Mouse (Mus musculus) left cerebral cortex, adult 2 months (tissue): ENCODE results near the gene Cyp4f37. TPM values are rescaled to one million over a fixed set of nuclear protein-coding genes. Genes with fewer than 3 reads are reported as not detected.
"Not testable (repeated sequence)": the region's sequence is repeated elsewhere in the genome, so short reads cannot be mapped to it uniquely, and the experiment has no call there.

ENCODE experiments used
- DNase-seq, 2 experiments: peaks; one replicate each; pipeline ENCODE4 v3.0.0; 2021 to 2022; ENCODE audit warnings: low spot score in 2 of 2, mixed read lengths in 1 of 2; ENCODE audit errors: extremely low spot score in 1 of 2
- H3K27ac ChIP-seq: fragments of 200-600 bp; 2 replicates; pipeline ENCODE4 v1.8.1; 2022
- H3K4me3 ChIP-seq: fragments of 200-600 bp; 2 replicates; pipeline ENCODE4 v1.8.1; 2022
- CTCF ChIP-seq: fragments of 200-600 bp; IDR thresholded peaks from 2 replicates; pipeline ENCODE4 v1.8.1; 2022; ENCODE audit warnings: antibody characterized with exemption, mild to moderate bottlenecking, moderate library complexity
- intact Hi-C: fragments of 180-260 bp; cut with DNase I; formaldehyde crosslinking; loops from one replicate; pipeline ENCODE4 v1.15.1; 2025
- long read RNA-seq, 2 experiments: library from polyadenylated mRNA; stranded (forward); transcript quantifications; one replicate each; pipeline ENCODE4 v2.0.0; 2021; ENCODE audit warnings: borderline mapping rate in 2 of 2
- total RNA-seq, 2 experiments: library from RNA; stranded (reverse); gene quantifications; 2 replicates each; pipeline ENCODE4 v1.2.3; 2021

Cyp4f37 gene
- not detected for total RNA-seq
- long read RNA-seq, experiment 1: 0 reads
- long read RNA-seq, experiment 2: 0 reads

DNA sequence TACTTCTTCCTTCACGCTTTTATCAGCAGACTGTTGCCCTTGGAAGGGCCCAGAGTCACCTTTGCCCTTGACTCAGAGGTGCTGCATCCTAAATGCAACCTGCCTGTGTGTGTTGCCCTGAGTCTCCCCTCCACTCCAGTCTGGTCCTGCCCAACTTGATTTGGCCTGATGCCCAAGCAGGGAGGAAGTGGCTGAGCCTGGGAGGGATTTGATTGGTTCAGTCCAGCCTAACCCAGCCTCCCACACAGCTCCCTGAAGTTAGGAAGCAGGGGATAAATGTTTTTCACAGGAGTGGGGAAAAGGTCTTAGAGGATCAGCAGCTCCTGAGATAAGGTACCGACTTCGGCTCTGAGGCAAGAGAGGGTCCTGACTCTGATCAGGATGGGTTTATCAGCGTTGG lies at the start of gene Cyp4f37:
Cyp4f37 (plus strand) TSS at position 292 of the 400 bp plus-strand sequence.
- intact Hi-C loops, H3K27ac ChIP-seq, H3K4me3 ChIP-seq, DNase-seq: not testable (repeated sequence)

DNA sequence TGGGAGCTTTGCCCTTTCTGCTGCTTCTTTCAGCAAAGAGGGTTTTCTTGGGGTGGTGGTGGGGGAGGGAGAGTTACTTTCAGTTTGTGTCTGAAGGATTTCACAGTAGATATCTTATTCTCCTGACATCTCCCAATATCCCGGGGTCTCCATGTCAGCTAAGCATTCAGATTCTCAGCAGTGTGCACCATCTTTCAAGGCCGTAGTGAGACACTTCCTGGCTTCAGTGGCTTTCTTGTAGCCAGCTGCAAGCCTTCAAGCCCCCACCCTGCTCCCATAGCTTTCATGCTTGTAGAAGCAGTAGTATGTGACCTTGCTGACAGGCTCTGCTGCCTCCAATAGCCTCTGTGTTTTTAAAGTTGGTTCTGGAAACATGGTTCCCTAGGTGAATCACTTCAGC lies 47.8 kb upstream of the Cyp4f37 start:
- H3K27ac ChIP-seq, DNase-seq, H3K4me3 ChIP-seq, intact Hi-C loops: not testable (repeated sequence)

DNA sequence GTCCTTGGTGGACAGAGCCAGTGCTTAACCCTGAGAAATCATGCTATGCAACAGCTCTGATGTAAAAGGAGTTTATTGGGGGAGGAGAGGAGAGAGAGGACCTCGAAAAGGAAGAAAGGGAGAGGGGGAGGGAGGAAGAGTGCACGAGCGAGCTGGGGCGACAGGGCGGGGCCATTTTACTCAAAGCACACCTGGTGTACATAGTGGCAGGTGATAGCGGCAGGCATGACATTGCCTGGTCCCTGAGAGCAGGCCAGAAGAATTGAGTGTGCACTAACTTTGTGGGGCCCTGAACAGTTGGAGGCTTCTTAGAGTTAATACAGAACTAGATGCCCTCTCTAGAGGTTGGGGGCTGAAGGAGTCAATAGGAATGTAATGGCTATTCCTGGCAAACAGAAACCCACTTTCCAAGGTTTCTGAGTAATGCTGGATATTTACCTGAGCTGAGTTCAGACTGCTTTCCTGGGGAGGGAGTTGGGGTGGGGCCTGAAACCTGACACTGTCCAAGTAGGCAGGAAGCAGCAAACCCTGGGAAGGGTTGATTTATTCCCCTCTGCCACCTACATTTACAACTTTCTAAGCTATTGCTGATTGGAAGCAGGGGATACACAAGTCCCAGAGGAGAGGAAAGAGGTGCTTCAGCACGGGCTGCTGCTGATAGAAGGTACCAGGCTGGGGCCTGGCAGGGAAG lies 43.5 kb upstream of the Cyp4f37 start:
- TF ChIP-seq CTCF: no peak
- intact Hi-C loops: no loop called here
- no peak for DNase-seq
- Histone ChIP-seq H3K4me3 (no peak overlapping the region), H3K27ac (no peak overlapping the region)

DNA sequence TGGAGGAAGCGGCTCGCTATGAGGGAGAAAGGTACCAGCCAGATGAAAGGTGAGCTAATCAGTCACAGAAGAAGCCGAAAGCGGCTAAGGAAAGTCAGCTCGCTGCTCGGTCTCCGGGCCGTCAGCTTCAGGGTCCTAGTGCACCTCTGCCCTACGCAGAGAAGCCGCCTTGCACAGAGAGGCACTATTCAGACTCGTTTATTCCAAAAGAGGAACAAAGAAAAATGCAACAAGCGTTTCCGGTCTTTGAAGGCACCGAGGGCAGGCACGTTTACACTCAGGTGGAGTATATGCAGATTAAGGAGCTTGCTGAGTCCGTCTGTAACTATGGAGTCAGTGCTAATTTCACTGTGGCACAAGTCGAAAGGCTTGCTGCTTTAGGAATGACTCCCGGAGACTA lies 24.6 kb upstream of the Cyp4f37 start:
- DNase-seq: no peak
- no peak for TF ChIP-seq CTCF
- intact Hi-C loops: no loop called here
- H3K27ac ChIP-seq: no peak overlapping the region
- H3K4me3 ChIP-seq: no peak overlapping the region

DNA sequence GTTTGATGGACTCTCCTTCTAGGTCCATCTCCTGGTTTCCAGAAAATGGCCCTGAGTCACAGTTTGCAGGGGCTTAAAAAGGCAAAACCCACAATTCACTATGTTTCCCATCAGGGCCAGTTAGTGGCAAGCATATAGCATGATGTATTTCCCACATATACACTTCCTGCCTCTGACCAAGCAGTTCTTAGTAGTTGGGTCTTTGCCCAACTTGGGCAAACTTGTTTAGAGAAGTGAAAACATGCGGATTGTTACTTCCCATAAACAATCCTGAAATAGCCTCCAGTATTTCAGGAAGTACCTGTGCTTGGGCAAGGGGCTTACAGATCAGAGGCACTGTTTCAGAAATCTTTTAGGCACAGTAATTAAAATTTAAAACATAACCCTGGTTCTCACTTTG lies 13.1 kb upstream of the Cyp4f37 start:
- H3K27ac ChIP-seq: no peak overlapping the region
- no peak for DNase-seq
- no peak overlapping the region for H3K4me3 ChIP-seq
- intact Hi-C loops: no loop called here
- TF ChIP-seq CTCF: no peak

DNA sequence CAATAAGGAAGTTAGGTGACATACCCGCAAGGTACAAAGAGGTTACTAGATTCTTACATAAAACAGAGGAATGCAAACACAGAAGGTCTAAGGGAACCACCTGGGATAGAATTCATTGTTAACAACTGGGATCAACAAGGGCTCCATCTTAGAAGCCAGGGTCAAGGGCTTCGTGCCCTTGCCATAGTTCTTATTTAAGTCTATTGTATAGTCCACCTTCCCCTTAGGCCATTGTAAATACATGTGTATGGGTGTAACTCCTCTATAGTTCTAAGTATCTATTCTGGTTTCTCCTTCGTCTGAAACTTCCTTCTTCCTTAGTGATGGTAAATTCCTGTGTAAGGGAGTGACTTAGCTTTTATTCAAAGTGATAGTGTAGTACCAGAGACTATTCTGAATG lies 10.9 kb upstream of the Cyp4f37 start:
- H3K27ac ChIP-seq, H3K4me3 ChIP-seq, DNase-seq, intact Hi-C loops: not testable (repeated sequence)

DNA sequence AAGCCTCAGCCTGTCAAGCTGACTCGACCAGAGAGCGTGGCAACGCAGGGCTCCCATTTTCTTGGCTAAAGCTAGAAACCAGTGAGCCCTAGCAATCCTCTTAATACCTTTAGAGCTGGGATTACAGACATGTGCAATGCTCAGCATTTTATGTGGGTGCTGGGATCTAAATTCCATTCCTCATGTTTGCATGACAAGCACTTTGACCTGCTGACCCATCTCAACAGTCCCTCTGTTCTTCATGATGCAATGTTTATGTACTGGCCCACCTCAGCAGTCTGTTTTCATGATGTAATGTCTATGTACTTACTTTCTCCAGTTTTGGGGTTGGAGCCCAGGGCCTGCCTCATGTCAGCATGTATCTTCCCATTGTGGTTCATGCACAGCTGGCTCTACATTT lies 10.2 kb upstream of the Cyp4f37 start:
- no peak for DNase-seq
- TF ChIP-seq CTCF: no peak
- no peak overlapping the region for H3K4me3 ChIP-seq
- intact Hi-C loops: no loop called here
- no peak overlapping the region for H3K27ac ChIP-seq

DNA sequence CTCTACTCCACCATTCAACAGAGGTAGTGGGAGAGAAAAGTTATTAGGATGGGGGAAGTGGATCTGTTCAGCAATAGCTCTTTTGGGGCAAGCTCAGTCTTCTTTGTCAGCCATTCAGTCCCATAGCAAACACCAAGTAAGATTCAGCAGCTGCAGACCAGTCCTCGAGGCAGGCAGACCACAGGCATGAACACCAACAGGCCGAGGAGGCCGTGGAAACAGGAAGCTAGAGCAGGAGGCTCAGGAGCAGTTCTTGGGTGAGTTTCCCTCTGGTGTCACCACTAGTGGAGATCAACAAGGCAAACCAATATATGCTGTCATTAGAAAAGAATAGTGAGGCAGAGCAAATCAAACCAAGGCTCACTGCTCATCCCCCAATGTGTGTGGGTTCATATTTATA lies 8.7 kb upstream of the Cyp4f37 start:
- TF ChIP-seq CTCF: no peak

DNA sequence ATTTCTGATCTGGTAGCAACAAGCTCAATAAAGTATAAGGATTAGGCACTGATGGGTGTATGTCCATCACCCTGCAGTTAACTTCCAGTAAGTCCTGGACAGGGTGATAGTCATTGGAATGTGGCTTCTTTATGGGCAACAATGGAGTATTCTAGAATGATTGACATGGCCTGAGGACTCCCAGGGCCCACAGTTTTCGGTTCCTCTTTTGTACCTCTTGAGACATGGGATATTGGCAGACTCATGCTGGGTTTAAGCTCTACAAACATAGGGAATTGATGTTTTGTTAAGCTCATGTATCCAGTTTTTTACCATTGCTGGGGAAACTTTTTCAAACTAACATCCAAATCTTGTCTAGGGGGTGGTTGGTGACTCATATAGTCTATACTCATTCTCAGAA lies 3.9 kb upstream of the Cyp4f37 start:
- DNase-seq: no peak
- intact Hi-C loops: no loop called here
- Histone ChIP-seq H3K27ac (no peak overlapping the region), H3K4me3 (no peak overlapping the region)
- TF ChIP-seq CTCF: no peak

More for the DNA sequence above, 8.7 kb upstream of the Cyp4f37 start:
- DNase-seq: no peak
- Histone ChIP-seq H3K27ac (no peak overlapping the region), H3K4me3 (no peak overlapping the region)
- intact Hi-C loops: no loop called here

DNA sequence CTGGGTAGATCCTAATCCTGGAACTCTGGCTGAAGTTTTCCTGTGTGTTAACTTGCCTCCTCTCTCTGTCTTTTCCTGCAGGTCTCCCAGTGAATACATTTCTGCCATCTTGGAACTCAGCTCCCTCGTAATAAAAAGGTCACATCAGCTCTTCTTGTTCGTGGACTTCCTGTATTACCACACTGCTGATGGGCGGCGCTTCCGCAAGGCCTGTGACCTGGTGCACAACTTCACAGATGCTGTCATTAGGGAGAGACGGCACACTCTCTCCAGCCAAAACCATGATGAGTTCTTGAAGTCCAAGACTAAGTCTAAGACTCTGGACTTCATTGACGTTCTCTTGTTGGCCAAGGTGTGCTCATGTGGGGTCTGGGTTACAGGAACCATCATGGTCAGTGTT lies 8.6 kb downstream of the Cyp4f37 start:
- not testable (repeated sequence) for DNase-seq, H3K4me3 ChIP-seq, H3K27ac ChIP-seq
- intact Hi-C loops: loop anchor here (10.0 kb wide), 2 partner anchors 235 to 265 kb away; partner anchors contain the start of gene Zfp870

DNA sequence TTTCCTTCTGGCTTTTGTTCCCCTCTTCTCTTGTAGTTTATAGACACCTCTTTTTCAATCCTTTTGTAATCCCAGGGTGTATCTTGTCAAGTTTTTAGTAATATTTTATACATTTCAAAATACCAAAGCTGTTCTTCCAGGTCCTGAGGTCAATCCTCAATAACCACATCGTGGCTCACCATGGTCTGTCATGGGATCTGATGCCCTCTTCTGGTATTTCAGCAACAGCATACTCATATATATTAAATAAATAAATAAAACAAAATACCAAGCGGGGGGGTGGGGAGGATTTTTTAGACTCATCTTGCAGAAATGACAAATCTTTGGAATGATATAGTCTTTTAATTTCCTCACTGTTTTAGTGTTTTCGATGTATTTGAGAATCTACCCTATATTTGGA lies 10.8 kb downstream of the Cyp4f37 start:
- TF ChIP-seq CTCF: no peak
- DNase-seq: no peak
- Histone ChIP-seq H3K27ac (no peak overlapping the region), H3K4me3 (no peak overlapping the region)
- intact Hi-C loops: loop anchor here (10.0 kb wide), 2 partner anchors 233 to 263 kb away; partner anchors contain the start of gene Zfp870

DNA sequence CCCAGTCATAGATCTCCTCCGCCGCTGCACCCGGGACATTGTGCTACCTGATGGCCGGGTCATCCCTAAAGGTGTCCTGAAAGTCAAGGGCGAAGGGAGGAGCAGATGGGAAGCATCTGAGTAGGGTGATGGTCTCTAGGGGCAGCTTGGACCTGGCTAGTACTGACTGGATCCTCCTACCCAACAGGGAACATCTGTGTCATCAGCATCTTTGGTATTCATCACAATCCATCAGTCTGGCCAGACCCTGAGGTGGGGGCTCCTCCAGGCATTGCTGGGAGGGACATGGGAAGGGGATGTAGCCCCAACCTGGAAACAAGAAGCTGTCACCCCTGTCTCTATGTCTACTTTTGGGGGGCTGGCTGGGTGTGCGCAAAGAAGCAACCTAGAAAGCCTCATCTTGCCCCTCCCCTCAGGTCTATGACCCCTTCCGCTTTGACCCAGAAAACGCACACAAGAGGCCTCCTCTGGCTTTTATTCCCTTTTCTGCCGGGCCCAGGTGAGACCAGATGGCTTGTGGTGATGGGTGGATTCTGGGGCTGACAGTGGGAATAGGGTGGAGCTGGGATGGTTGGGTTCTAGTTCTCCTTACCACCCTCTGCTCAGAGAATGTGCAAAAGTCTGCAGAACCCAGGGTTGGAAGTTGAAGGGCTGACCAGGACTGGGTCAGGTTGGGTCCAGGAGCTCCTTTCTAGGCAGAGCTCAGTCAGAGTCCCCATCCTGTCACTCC lies 13.3 kb downstream of the Cyp4f37 start:
- H3K4me3 ChIP-seq: peak overlapping the region; percentile 44
- intact Hi-C loops: loop anchor here (2.0 to 10.0 kb wide), 4 partner anchors 46 to 316 kb away; partner anchors contain the start of gene Zfp870
- H3K27ac ChIP-seq: not testable (repeated sequence)

DNA sequence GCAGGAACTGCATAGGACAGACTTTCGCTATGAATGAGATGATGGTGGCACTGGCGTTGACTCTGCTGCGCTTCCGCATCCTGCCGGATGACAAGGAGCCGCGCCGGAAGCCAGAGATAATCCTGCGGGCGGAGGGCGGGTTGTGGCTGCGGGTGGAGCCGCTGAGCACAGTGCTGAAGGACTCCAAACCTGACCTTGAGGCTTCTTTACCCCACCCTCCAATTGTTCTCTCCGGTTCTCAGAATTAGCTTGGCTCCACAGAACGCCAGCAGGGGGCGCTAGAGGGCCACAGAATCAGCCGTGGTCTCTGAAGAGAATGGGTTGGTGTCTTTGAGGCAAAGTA lies 13.8 kb downstream of the Cyp4f37 start:
- intact Hi-C loops: loop anchor here (2.0 to 10.0 kb wide), 4 partner anchors 46 to 316 kb away; partner anchors contain the start of gene Zfp870
- H3K4me3 ChIP-seq: peak overlapping the region; percentile 44
- TF ChIP-seq CTCF: peak; percentile 99
- no peak overlapping the region for H3K27ac ChIP-seq
- peak; percentile 80 to 88 for DNase-seq

More for the DNA sequence above, 13.3 kb downstream of the Cyp4f37 start:
- DNase-seq: not testable (repeated sequence)
